Mouse (Mus musculus): ENCODE measurements around the gene Mr1. TPM values are rescaled to one million over a fixed set of nuclear protein-coding genes. Genes with fewer than 3 reads are reported as not detected.

Gene Mr1
- polyA plus RNA-seq, 1 experiment from 2014 or later, result 28.4 TPM

- CTCF ChIA-PET, result interaction anchor here (1.6 kb wide), 1 partner anchor 19 kb away, joined by 5 read pairs; no protein-coding TSS in a partner anchor
- POLR2A ChIA-PET, result interaction anchor here (0.6 kb wide), 1 partner anchor 142 kb away, joined by 4 read pairs; no protein-coding TSS in a partner anchor
- TF ChIP-seq CTCF (IDR thresholded peaks at IDR 0.05), result no peak
- in situ Hi-C loops (cut with MboI; ENCODE audit: low pct_unique_long_range_greater_than_20kb), result no loop called here
- DNase-seq (ENCODE audit: low read depth, low spot score), result no peak
- ATAC-seq, result no peak
- H3K27me3 ChIP-seq, result no peaks in the 10 kb centered on the region
Observed at GRCm38 (mm10) chr1:155169935-155170334, 23.3 kb upstream of the Mr1 start.

GRCm38 (mm10) chr1:155167453-155167852 is 20.8 kb upstream of the Mr1 start:
- ATAC-seq (no peak), DNase-seq (ENCODE audit: low read depth, low spot score) (no peak)
- ChIA-PET CTCF (interaction anchor here (0.9 to 2.1 kb wide), 3 partner anchors 11 to 15 kb away, joined by 3 to 7 read pairs (median 3); no protein-coding TSS in a partner anchor), POLR2A (no interaction called here)
- no peak for TF ChIP-seq CTCF (IDR thresholded peaks at IDR 0.05)
- in situ Hi-C loops (cut with MboI; ENCODE audit: low pct_unique_long_range_greater_than_20kb), result no loop called here
- no peaks in the 10 kb centered on the region for H3K27me3 ChIP-seq

- TF ChIP-seq CTCF (IDR thresholded peaks at IDR 0.05), result no peak
- ChIA-PET POLR2A (interaction anchor here (0.7 to 1.0 kb wide), 2 partner anchors 62 to 759 kb away, joined by 5 to 6 read pairs; no protein-coding TSS in a partner anchor), CTCF (no interaction called here)
- peak; percentile 52 for ATAC-seq
- DNase-seq (ENCODE audit: low read depth, low spot score), result no peak
- in situ Hi-C loops (cut with MboI; ENCODE audit: low pct_unique_long_range_greater_than_20kb), result no loop called here
- H3K27me3 ChIP-seq, result no peaks in the 10 kb centered on the region
Observed at GRCm38 (mm10) chr1:155158970-155159484, 12.4 kb upstream of the Mr1 start.

- no peak for TF ChIP-seq CTCF (IDR thresholded peaks at IDR 0.05)
- ChIA-PET CTCF (interaction anchor here (1.2 to 1.4 kb wide), 2 partner anchors 13 to 17 kb away, joined by 3 to 5 read pairs; no protein-coding TSS in a partner anchor), POLR2A (no interaction called here)
- DNase-seq (ENCODE audit: low read depth, low spot score) (peak; percentile 87), ATAC-seq (peak; percentile 95)
- in situ Hi-C loops (cut with MboI; ENCODE audit: low pct_unique_long_range_greater_than_20kb), result no loop called here
- H3K27me3 ChIP-seq, result no peaks in the 10 kb centered on the region
Observed at GRCm38 (mm10) chr1:155158141-155158969, 11.7 kb upstream of the Mr1 start, which contains the start of gene Stx6. Gene Stx6 (plus strand): TSS chr1:155158715.

GRCm38 (mm10) chr1:155153906-155154305 is 7.3 kb upstream of the Mr1 start:
- ChIA-PET POLR2A (interaction anchor here (0.7 kb wide), 1 partner anchor 65 kb away, joined by 3 read pairs; no protein-coding TSS in a partner anchor), CTCF (interaction anchor here (0.9 to 1.9 kb wide), 2 partner anchors 9 to 30 kb away, joined by 3 to 5 read pairs; no protein-coding TSS in a partner anchor)
- DNase-seq (ENCODE audit: low read depth, low spot score), result no peak
- H3K27me3 ChIP-seq, result no peaks in the 10 kb centered on the region
- no peak for ATAC-seq
- TF ChIP-seq CTCF (IDR thresholded peaks at IDR 0.05), result no peak
- in situ Hi-C loops (cut with MboI; ENCODE audit: low pct_unique_long_range_greater_than_20kb), result no loop called here

- CTCF ChIA-PET, result no interaction called here
- TF ChIP-seq CTCF (IDR thresholded peaks at IDR 0.05), result no peak
- DNase-seq (ENCODE audit: low read depth, low spot score), result no peak
- POLR2A ChIA-PET, result no interaction called here
- in situ Hi-C loops (cut with MboI; ENCODE audit: low pct_unique_long_range_greater_than_20kb), result no loop called here
- ATAC-seq, result no peak
- no peaks in the 10 kb centered on the region for H3K27me3 ChIP-seq
Observed at GRCm38 (mm10) chr1:155150821-155151220, 4.2 kb upstream of the Mr1 start.

GRCm38 (mm10) chr1:155149403-155149802 is 2.8 kb upstream of the Mr1 start:
- no peak for DNase-seq (ENCODE audit: low read depth, low spot score)
- ChIA-PET POLR2A (no interaction called here), CTCF (interaction anchor here (1.0 kb wide), 1 partner anchor 59 kb away, joined by 3 read pairs; no protein-coding TSS in a partner anchor)
- in situ Hi-C loops (cut with MboI; ENCODE audit: low pct_unique_long_range_greater_than_20kb), result no loop called here
- no peaks in the 10 kb centered on the region for H3K27me3 ChIP-seq
- ATAC-seq, result no peak
- no peak for TF ChIP-seq CTCF (IDR thresholded peaks at IDR 0.05)

GRCm38 (mm10) chr1:155147228-155147627 is 614 bp upstream of the Mr1 start:
- ChIA-PET CTCF (interaction anchor here (1.6 kb wide), 1 partner anchor 9 kb away, joined by 6 read pairs; no protein-coding TSS in a partner anchor), POLR2A (interaction anchor here (1.2 to 2.7 kb wide), 2 partner anchors 48 to 96 kb away, joined by 3 to 12 read pairs; partner anchors contain the start of gene Ier5)
- no peaks in the 10 kb centered on the region for H3K27me3 ChIP-seq
- DNase-seq (ENCODE audit: low read depth, low spot score) (no peak), ATAC-seq (no peak)
- TF ChIP-seq CTCF (IDR thresholded peaks at IDR 0.05), result no peak
- in situ Hi-C loops (cut with MboI; ENCODE audit: low pct_unique_long_range_greater_than_20kb), result no loop called here

GRCm38 (mm10) chr1:155145620-155146019 is 994 bp downstream of the Mr1 start:
- ChIA-PET POLR2A (interaction anchor here (0.7 to 2.7 kb wide), 4 partner anchors 11 to 94 kb away, joined by 3 to 12 read pairs (median 4); partner anchors contain the start of gene Ier5), CTCF (interaction anchor here (1.0 to 1.9 kb wide), 7 partner anchors 9 to 97 kb away, joined by 3 to 5 read pairs (median 3); partner anchors contain the start of gene Stx6)
- no peak for DNase-seq (ENCODE audit: low read depth, low spot score)
- no peaks in the 10 kb centered on the region for H3K27me3 ChIP-seq
- peak; percentile 31 for ATAC-seq
- no peak for TF ChIP-seq CTCF (IDR thresholded peaks at IDR 0.05)
- in situ Hi-C loops (cut with MboI; ENCODE audit: low pct_unique_long_range_greater_than_20kb), result no loop called here

- ATAC-seq, result no peak
- in situ Hi-C loops (cut with MboI; ENCODE audit: low pct_unique_long_range_greater_than_20kb), result no loop called here
- no peaks in the 10 kb centered on the region for H3K27me3 ChIP-seq
- no peak for DNase-seq (ENCODE audit: low read depth, low spot score)
- TF ChIP-seq CTCF (IDR thresholded peaks at IDR 0.05), result peak; percentile 64
- CTCF ChIA-PET, result interaction anchor here (1.2 to 3.6 kb wide), 3 partner anchors 17 to 89 kb away, joined by 3 to 11 read pairs (median 5); partner anchors contain the start of gene Ier5
- POLR2A ChIA-PET, result interaction anchor here (1.4 kb wide), 1 partner anchor 43 kb away, joined by 3 read pairs; no protein-coding TSS in a partner anchor
Observed at GRCm38 (mm10) chr1:155140076-155140475, 6.5 kb downstream of the Mr1 start.
